Mouse (Mus musculus) midbrain, embryonic 12.5 days (tissue): ENCODE results near the gene Slk. TPM values are rescaled to one million over a fixed set of nuclear protein-coding genes. Genes with fewer than 3 reads are reported as not detected.
A peak's percentile ranks its signal among the peaks of the same experiment; 100 is the strongest.

Experiments
- ATAC-seq: fragments of 200-750 bp; cut with Nextera tagmentation; 2 replicates; pipeline ENCODE4 v1.8.0; 2017; ENCODE audit warnings: low read depth, moderate TSS enrichment, moderate library complexity; ENCODE audit not compliant: low FRiP score
- H3K27ac ChIP-seq: fragments of 300-500 bp; sonication (generic); replicated peaks from 2 replicates; pipeline ENCODE4 v1.5.1; 2016; ENCODE audit warnings: mild to moderate bottlenecking
- H3K27me3 ChIP-seq: fragments of 300-500 bp; sonication (generic); 2 replicates; pipeline ENCODE4 v1.6.1; 2016; ENCODE audit warnings: mild to moderate bottlenecking
- H3K36me3 ChIP-seq: fragments of 300-500 bp; sonication (generic); 2 replicates; pipeline ENCODE4 v1.6.1; 2016
- H3K4me1 ChIP-seq: fragments of 300-500 bp; sonication (generic); 2 replicates; pipeline ENCODE4 v1.6.1; 2016
- H3K4me2 ChIP-seq: fragments of 300-500 bp; sonication (generic); replicated peaks from 2 replicates; pipeline ENCODE4 v1.6.1; 2016; ENCODE audit warnings: mild to moderate bottlenecking, moderate library complexity
- H3K4me3 ChIP-seq: fragments of 300-500 bp; sonication (generic); 2 replicates; pipeline ENCODE4 v1.5.1; 2016; ENCODE audit warnings: mild to moderate bottlenecking
- H3K9ac ChIP-seq: fragments of 300-500 bp; sonication (generic); replicated peaks from 2 replicates; pipeline ENCODE4 v1.6.1; 2016; ENCODE audit warnings: mild to moderate bottlenecking, moderate library complexity
- H3K9me3 ChIP-seq: fragments of 300-500 bp; sonication (generic); 2 replicates; pipeline ENCODE4 v1.6.1; 2016; ENCODE audit warnings: mild to moderate bottlenecking
- WGBS: fragments of 180-500 bp; shearing (Covaris S2); methylation state at CpG from one replicate; pipeline ENCODE4 v1.1.7; 2016; 5-methylcytosine and 5-hydroxymethylcytosine counted together
- polyA plus RNA-seq: library from polyadenylated mRNA; unstranded; fragments of >200 nt; fragmentation: Nextera tagmentation; extraction: Ambion mirVana; gene quantifications from 2 replicates; pipeline ENCODE4 v1.2.1, GENCODE M21; 2016

Gene Slk
- polyA plus RNA-seq, 1 experiment from 2014 or later: 9.0 TPM

DNA sequence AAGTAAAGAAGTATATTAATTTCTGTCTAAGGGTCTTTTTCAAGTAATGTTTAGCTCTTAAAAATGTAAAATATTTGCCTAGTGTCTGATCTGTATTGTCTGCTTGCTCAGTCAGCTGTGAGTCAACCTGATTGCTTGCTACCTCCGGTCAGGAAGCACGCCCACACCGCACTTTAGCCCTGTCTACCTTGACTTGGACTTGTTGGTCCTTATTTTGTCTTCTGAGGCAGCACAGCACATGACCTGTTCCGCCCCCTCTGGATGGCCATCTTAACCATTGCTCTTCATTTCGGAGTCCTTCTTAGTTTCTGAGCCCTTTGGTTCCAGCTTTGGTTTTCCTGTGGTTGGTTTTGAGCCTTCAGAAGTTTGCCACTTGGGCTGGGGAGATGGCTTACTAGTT lies 52.3 kb downstream of the Slk start:
- H3K9ac ChIP-seq: no peak overlapping the region
- peaks cover 8% of the 10 kb centered on the region; the same call in 1 of the 2 replicates for H3K36me3 ChIP-seq
- no peaks in the 10 kb centered on the region for H3K4me1 ChIP-seq
- ATAC-seq: no peak
- H3K27ac ChIP-seq: no peak overlapping the region
- H3K4me3 ChIP-seq: no peak overlapping the region
- no peaks in the 10 kb centered on the region for H3K9me3 ChIP-seq
- no peaks in the 10 kb centered on the region for H3K27me3 ChIP-seq
- WGBS: 96% methylated on average over 5 of the region's 5 CpGs
- no peak overlapping the region for H3K4me2 ChIP-seq

DNA sequence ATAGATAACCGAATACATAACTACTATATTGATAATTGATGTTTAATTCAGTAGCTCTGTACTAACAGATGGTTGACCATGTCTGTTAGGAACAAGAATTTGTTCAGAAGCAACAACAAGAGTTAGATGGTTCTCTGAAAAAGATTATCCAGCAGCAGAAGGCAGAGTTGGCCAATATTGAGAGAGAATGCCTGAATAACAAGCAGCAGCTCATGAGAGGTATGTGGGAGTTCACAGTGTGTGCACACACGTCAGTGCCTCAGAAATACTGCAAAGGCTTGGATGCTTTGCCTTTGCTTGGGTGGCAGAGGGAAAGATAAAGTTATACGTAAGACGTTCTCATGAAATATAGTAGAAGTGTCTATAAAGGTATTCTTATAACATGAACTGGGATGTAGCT lies 55.9 kb downstream of the Slk start:
- Histone ChIP-seq H3K9ac (no peak overlapping the region), H3K27ac (no peak overlapping the region), H3K4me2 (no peak overlapping the region), H3K9me3 (no peaks in the 10 kb centered on the region), H3K36me3 (peaks cover 21% of the 10 kb centered on the region), H3K27me3 (no peaks in the 10 kb centered on the region), H3K4me1 (no peaks in the 10 kb centered on the region), H3K4me3 (no peak overlapping the region)
- no peak for ATAC-seq
- WGBS: 95% methylated on average over 4 of the region's 4 CpGs

DNA sequence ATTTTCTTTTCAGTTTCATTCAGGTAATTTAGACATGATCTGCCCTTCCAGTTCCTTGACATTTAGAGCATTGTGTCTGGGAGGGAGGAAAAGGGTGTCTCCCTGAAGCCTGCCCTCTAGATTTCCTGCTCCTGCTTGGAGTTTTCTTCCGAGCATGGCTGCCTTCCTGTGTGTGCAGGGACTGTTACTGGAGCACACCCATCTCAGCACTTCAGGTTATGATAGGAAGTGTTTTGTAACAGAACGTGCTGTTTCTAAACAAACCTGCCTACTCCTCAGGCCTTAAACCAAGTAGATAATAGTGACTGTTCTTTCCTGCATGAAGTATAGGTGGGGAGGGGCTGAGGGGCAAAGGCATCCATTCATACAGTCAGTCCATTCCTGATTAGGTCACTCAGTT lies 64.4 kb downstream of the Slk start:
- H3K9me3 ChIP-seq: no peaks in the 10 kb centered on the region
- ATAC-seq: no peak
- H3K36me3 ChIP-seq: peaks cover 31% of the 10 kb centered on the region
- 71% methylated on average over 2 of the region's 2 CpGs for WGBS
- H3K4me3 ChIP-seq: no peak overlapping the region
- H3K27ac ChIP-seq: no peak overlapping the region
- no peaks in the 10 kb centered on the region for H3K27me3 ChIP-seq
- H3K4me1 ChIP-seq: no peaks in the 10 kb centered on the region
- no peak overlapping the region for H3K4me2 ChIP-seq
- H3K9ac ChIP-seq: no peak overlapping the region

DNA sequence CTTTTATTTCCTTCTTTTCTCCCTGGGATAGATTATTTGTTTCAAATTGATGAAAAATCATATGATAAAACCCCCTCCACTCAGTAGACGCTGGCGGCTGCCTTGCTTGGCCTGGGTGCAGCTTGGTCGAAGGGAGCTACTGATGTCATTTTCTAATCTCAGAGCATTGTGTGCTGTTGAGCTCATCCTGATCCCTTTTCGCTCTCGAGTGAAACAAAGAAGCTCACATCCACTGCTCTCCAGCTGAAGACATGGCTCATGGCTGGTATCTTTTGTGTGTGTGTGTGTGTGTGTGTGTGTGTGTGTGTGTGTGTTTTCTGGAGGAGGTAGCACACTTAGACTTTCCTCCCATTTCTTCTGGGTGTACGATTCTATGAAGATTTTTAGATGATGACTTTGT lies 66.1 kb downstream of the Slk start:
- H3K4me1 ChIP-seq: no peaks in the 10 kb centered on the region
- no peak overlapping the region for H3K4me2 ChIP-seq
- WGBS: 44% methylated on average over 6 of the region's 6 CpGs
- no peak overlapping the region for H3K27ac ChIP-seq
- H3K9me3 ChIP-seq: no peaks in the 10 kb centered on the region
- no peaks in the 10 kb centered on the region for H3K27me3 ChIP-seq
- no peak overlapping the region for H3K4me3 ChIP-seq
- no peak for ATAC-seq
- H3K9ac ChIP-seq: no peak overlapping the region
- peaks cover 19% of the 10 kb centered on the region; the same call in 1 of the 2 replicates for H3K36me3 ChIP-seq

DNA sequence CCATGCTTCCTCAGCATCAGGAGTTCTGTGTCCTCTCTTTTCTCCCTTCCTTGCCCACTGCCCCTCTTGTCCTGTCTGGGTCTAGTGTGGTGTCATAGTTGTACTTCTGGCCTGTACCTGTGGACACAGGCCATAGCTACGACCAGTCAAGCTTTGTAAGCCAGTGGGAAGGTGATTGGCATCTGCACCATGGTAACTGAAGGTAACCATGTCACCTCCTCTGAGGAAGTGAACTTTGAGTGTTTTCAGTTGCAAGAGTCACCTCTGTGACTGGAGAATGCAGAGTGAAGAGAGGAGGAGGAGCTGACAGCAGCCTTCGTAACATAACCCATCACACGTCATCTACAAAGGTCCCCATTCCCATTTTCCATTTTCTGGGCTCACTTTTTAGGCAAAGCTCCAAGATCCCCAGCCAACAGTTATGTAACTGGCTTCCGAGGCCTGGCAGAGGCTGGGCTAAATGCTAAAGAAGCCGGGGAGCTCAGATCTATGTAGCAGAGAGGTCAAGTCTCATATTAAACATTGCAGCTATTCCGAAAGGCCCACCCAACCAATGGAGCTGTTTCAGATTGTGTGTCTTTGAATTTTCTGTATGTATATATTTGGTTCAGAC lies 67.1 kb downstream of the Slk start:
- Histone ChIP-seq H3K9ac (no peak overlapping the region), H3K27me3 (no peaks in the 10 kb centered on the region), H3K4me1 (no peaks in the 10 kb centered on the region), H3K36me3 (peaks cover 13% of the 10 kb centered on the region; the same call in 1 of the 2 replicates), H3K4me2 (no peak overlapping the region), H3K4me3 (no peak overlapping the region), H3K27ac (no peak overlapping the region), H3K9me3 (no peaks in the 10 kb centered on the region)
- no peak for ATAC-seq
- WGBS: 93% methylated on average over 6 of the region's 6 CpGs

DNA sequence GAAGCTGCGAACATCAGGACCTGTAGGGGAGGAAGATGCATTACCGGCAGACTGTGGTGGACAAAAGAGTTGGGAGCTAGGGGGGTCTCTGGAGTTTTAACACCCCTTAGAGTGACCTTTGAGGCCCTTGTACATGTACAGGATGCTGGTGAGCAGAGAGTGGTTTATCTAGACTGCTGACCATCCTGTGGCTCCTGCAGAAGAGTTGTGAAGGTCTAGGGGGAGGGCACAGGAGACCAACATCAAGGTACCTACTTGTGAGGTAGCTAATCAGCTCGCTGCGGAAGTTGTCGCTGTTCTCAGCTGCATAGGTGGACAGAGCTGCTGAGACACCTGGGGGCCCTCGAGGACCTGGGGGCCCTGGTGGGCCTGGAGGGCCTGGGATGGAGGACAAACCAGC lies 69.6 kb downstream of the Slk start:
- Histone ChIP-seq H3K4me3 (no peak overlapping the region), H3K9ac (no peak overlapping the region), H3K27me3 (no peaks in the 10 kb centered on the region), H3K4me1 (no peaks in the 10 kb centered on the region), H3K36me3 (0 out of 2 replicates have a peak, but pooled peaks cover 4% of the 10 kb centered on the region), H3K9me3 (no peaks in the 10 kb centered on the region), H3K4me2 (no peak overlapping the region), H3K27ac (no peak overlapping the region)
- WGBS: 95% methylated on average over 6 of the region's 6 CpGs
- ATAC-seq: no peak

DNA sequence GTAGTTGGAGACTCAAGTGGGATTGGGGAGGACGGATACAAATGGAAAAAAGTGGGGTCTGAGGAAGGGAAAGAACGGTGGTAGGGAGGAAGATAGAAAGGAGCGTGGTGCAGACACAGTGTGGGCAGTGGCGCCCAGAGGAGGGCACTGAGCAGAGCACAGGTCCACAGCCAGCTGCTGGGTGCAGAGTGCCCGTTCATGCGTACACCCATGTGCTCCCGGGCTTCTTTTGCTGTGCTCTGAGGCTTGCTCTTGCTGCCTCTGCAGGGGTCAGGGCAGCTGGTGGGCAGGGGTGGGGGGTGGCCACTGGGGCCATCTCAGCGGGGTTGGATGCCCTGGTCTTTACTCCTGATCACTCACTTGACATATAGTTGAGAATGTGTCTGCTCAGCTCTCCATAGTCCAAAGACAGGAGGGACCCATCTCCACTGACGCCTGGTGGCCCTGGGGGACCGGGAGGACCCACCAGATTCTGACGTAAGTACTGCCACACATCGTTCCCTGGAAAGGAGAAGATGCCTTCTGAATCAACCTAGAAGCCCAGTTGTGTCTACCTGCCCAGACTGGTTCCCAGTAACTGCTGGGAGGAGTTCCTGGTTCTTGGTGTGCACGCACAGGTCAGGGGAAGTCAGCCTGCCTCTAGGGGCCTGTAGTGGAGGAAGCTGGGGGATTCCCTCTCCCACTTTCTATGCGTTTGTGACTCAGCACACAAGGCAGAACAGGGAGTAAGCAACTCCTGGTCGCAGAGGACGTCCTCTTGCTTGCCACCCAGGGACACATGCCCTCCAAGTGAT lies 71.1 kb downstream of the Slk start:
- Histone ChIP-seq H3K4me2 (no peak overlapping the region), H3K4me3 (no peak overlapping the region), H3K27ac (no peak overlapping the region), H3K36me3 (0 out of 2 replicates have a peak, but pooled peaks cover 2% of the 10 kb centered on the region), H3K9me3 (no peaks in the 10 kb centered on the region), H3K9ac (no peak overlapping the region), H3K27me3 (no peaks in the 10 kb centered on the region), H3K4me1 (no peaks in the 10 kb centered on the region)
- no peak for ATAC-seq
- WGBS: 94% methylated on average over 16 of the region's 16 CpGs

DNA sequence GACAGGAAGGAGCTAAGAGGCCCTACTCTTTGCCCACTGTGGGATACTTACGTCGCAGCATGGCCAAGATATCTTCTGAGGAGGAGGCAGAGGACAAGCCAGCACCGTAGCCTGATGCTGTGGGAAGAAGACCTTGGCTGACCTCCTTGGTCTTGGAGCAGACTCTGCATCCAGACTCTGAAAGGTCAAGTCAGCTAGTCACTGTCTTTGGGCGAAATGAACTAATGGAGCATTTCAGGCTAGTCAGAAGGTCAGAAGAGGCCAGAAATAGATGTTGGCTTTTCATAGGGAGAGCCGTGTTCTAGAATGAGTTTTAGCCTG lies 71.6 kb downstream of the Slk start:
- no peaks in the 10 kb centered on the region for H3K9me3 ChIP-seq
- 91% methylated on average over 5 of the region's 5 CpGs for WGBS
- H3K36me3 ChIP-seq: 0 out of 2 replicates have a peak, but pooled peaks cover 2% of the 10 kb centered on the region
- no peak overlapping the region for H3K9ac ChIP-seq
- H3K4me3 ChIP-seq: no peak overlapping the region
- peaks cover 4% of the 10 kb centered on the region for H3K4me1 ChIP-seq
- ATAC-seq: no peak
- H3K27me3 ChIP-seq: no peaks in the 10 kb centered on the region
- no peak overlapping the region for H3K4me2 ChIP-seq
- no peak overlapping the region for H3K27ac ChIP-seq

DNA sequence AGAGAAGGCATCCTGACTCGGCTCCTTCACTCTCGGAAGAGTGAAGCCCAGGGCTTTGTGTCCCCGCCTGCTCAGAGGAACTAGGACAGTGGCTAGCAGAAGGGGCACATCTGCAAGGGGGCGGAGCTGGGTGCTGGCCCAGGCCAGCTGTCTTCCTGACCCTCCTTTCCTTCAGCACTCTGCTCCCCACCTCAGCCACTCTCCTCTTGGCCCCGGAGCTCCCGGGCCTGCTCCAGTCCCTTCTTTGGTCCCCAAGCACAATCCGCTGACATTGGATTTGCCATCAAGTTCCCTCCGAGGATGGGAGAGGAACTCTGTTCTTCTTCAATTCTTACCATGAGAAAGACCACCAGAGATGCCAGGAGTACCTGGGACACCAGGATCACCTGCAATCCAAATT lies 72.8 kb downstream of the Slk start:
- H3K27me3 ChIP-seq: no peaks in the 10 kb centered on the region
- no peak overlapping the region for H3K9ac ChIP-seq
- no peak for ATAC-seq
- WGBS: 77% methylated on average over 8 of the region's 8 CpGs
- no peak overlapping the region for H3K27ac ChIP-seq
- H3K4me3 ChIP-seq: no peak overlapping the region
- H3K4me1 ChIP-seq: peaks cover 4% of the 10 kb centered on the region
- H3K4me2 ChIP-seq: no peak overlapping the region
- H3K36me3 ChIP-seq: no peaks in the 10 kb centered on the region
- no peaks in the 10 kb centered on the region for H3K9me3 ChIP-seq

DNA sequence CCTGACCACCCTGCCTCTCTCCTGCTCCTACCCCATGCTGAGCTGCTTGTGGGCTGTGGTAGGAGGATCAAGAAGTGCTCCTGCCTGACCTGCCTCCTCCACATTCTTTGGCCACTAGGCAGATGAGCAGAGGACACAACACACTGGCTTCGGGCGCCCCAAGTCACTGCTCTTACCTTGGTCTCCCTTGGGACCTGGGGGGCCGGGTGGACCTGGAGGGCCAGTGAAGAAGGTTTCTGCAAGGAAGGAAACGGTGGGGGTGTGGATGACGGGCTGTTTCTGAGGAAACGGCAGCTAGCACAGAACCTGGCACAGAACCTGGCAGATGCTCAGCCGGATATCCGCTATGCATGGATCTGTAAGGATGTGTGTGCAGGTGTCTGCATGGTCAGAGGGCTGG lies 73.7 kb downstream of the Slk start:
- no peak for ATAC-seq
- Histone ChIP-seq H3K27ac (no peak overlapping the region), H3K9me3 (no peaks in the 10 kb centered on the region), H3K36me3 (no peaks in the 10 kb centered on the region), H3K4me2 (no peak overlapping the region), H3K9ac (no peak overlapping the region), H3K4me1 (peaks cover 4% of the 10 kb centered on the region), H3K27me3 (no peaks in the 10 kb centered on the region), H3K4me3 (no peak overlapping the region)
- WGBS: 86% methylated on average over 8 of the region's 8 CpGs

DNA sequence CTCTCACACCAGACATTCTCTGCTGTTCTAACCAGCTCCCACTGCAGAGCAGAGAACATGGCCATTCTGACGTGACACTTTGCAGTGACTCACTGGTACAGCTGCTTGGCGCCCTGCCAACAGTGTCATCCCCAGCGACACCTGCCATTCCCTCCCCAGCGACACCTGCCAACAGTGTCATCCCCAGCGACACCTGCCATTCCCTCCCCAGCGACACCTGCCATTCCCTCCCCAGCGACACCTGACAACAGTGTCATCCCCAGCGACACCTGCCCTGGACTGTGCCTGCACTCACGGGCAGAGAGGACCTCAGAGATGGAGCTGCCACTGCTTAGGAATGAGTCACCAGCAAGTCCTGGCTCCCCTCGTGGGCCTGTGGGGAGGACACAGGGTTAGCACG lies 75.4 kb downstream of the Slk start:
- Histone ChIP-seq H3K27me3 (peaks cover 4% of the 10 kb centered on the region; the same call in 1 of the 2 replicates), H3K4me2 (no peak overlapping the region), H3K27ac (no peak overlapping the region), H3K9ac (no peak overlapping the region), H3K4me3 (no peak overlapping the region), H3K4me1 (peaks cover 9% of the 10 kb centered on the region), H3K36me3 (no peaks in the 10 kb centered on the region), H3K9me3 (no peaks in the 10 kb centered on the region)
- 80% methylated on average over 11 of the region's 11 CpGs for WGBS
- no peak for ATAC-seq

DNA sequence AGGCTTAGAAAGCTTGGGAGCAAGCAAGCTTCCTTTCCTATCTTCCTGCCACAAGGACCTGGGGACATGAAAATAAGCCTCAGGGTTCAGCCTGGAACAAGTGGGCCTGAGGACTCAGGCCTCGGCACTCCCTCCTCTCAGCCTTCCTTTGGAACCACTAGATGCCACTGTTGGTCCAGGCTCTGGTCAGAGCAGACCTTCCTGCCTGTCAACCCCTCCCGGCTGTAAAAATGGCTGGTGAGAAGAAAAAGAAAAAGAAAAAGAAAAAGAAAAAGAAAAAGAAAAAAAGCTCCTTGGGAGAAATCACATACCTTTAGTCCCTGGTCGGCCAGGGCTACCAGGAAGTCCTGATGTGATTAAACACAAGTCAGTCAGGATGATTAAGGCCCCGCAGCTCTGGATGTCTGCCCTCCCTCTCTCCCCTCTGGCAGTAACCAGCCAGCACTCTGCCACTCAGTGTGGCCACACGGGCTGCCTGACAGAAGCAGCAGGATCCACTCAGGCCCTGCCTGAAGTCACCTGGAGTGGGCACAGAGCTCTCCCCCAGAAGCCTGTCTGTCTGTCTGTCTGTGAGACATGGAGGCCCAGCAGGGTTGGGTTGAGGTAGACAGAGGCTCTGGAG lies 79.5 kb downstream of the Slk start:
- no peak overlapping the region; the same call in 1 of the 2 replicates for H3K9ac ChIP-seq
- H3K4me3 ChIP-seq: no peak overlapping the region
- H3K27ac ChIP-seq: no peak overlapping the region
- H3K36me3 ChIP-seq: no peaks in the 10 kb centered on the region
- WGBS: 19% methylated on average over 5 of the region's 5 CpGs
- peaks cover 9% of the 10 kb centered on the region for H3K4me1 ChIP-seq
- no peak overlapping the region for H3K4me2 ChIP-seq
- peak; percentile 66 for ATAC-seq
- no peaks in the 10 kb centered on the region for H3K9me3 ChIP-seq
- H3K27me3 ChIP-seq: peaks cover 13% of the 10 kb centered on the region
